Mouse (Mus musculus) cerebellum, adult 2 months (tissue): Measurements from ENCODE around the gene Itgb7. TPM values are rescaled to one million over a fixed set of nuclear protein-coding genes. Genes with fewer than 3 reads are reported as not detected.

Experiments used
- DNase-seq, 2 experiments: peaks; one replicate each; pipeline ENCODE4 v3.0.0; 2021
- H3K27ac ChIP-seq: fragments of 200-500 bp; 2 replicates; pipeline ENCODE4 v1.5.1; 2012; ENCODE audit warnings: low read length, control low read depth, inconsistent platforms; ENCODE audit not compliant: insufficient read depth
- H3K27me3 ChIP-seq: fragments of 200-500 bp; 2 replicates; pipeline ENCODE4 v1.6.1; 2012; ENCODE audit warnings: inconsistent platforms, mild to moderate bottlenecking, low read length, moderate library complexity; ENCODE audit not compliant: control insufficient read depth, insufficient read depth
- H3K4me1 ChIP-seq: fragments of 200-500 bp; 2 replicates; pipeline ENCODE4 v1.6.1; 2011; ENCODE audit warnings: low read length; ENCODE audit not compliant: control insufficient read depth, insufficient read depth
- H3K4me3 ChIP-seq: fragments of 200-500 bp; replicated peaks from 2 replicates; pipeline ENCODE3; 2011; ENCODE audit warnings: mild to moderate bottlenecking, low read depth, low read length, control low read depth; ENCODE audit not compliant: insufficient read depth
- CTCF ChIP-seq: fragments of 200-500 bp; IDR thresholded peaks from 2 replicates; pipeline ENCODE4 v1.5.1; 2011; ENCODE audit warnings: low read depth, mild to moderate bottlenecking, control low read depth, low read length, moderate library complexity, borderline replicate concordance; ENCODE audit not compliant: insufficient read depth
- POLR2A ChIP-seq: fragments of 200-500 bp; IDR thresholded peaks from 2 replicates; pipeline ENCODE4 v1.6.1; 2011; ENCODE audit warnings: low read length, control low read depth, borderline replicate concordance; ENCODE audit not compliant: insufficient read depth
- WGBS: fragments of 180-500 bp; shearing (Covaris S2); methylation state at CpG from one replicate; pipeline ENCODE4 v1.1.7; 2018; 5-methylcytosine and 5-hydroxymethylcytosine counted together
- polyA plus RNA-seq: library from polyadenylated mRNA; depleted of rRNA; stranded (reverse); fragments of >200 nt; gene quantifications from 2 replicates; pipeline ENCODE4 v1.2.3, GENCODE M21; 2012; rRNA removed

Gene Itgb7
- polyA plus RNA-seq, result 5.2 and 8.4 TPM in 2 replicates

DNA sequence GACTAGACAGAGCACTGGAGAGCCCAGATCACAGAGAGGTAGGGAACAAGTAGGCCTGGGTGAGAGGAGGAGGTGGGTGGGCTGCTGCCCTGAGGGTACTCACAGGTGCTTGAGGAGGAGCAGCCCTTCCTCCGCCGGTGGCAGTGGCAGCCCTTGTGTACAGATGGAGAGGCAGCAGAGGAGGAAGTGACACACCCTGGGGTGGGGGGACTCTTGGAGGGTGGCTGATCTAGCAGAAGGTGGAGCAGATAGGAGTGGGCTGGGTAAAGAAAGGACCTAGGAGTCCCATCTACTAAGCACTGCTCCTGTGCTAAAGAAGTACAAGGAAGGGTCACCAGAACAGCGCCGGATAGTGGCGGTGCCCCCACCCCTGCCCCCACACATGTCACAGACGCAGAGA is at the start of gene Itgb7:
Gene Itgb7 (minus strand): TSS at position 197 of the 400 bp plus-strand sequence.
- H3K4me3 ChIP-seq, result peak within 1 kb of the TSS; percentile 35
- no peak within 1 kb of the TSS for H3K27ac ChIP-seq
- TF ChIP-seq CTCF (no peak), POLR2A (0 out of 2 replicates have a peak, but pooled peaks have one; percentile 11)
- H3K27me3 ChIP-seq, result no peaks in the 10 kb centered on the region
- 49% methylated on average over 6 of the region's 6 CpGs for WGBS
- peaks cover 7% of the 10 kb centered on the region for H3K4me1 ChIP-seq
- DNase-seq, result no peak

DNA sequence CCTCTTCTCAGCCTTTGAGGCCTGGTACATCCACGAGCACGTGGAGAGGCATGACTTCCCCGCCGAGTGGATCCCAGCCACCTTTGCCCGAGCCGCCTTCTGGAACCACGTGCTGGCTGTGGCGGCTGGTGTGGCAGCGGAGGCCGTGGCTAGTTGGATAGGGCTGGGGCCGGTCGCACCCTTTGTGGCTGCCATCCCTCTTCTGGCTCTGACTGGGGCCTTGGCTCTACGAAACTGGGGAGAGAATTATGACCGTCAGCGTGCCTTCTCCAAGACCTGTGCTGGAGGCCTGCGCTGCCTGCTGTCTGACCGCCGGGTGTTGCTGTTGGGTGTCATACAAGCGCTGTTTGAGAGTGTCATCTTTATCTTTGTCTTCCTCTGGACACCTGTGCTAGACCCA is 48.9 kb upstream of the Itgb7 start:
- no peak for TF ChIP-seq CTCF
- TF ChIP-seq POLR2A, result no peak
- DNase-seq, result no peak
- Histone ChIP-seq H3K27ac (no peak overlapping the region), H3K27me3 (no peaks in the 10 kb centered on the region), H3K4me1 (peaks cover 8% of the 10 kb centered on the region; the same call in 1 of the 2 replicates), H3K4me3 (peak overlapping the region; percentile 71)
- WGBS, result 90% methylated on average over 19 of the region's 19 CpGs

DNA sequence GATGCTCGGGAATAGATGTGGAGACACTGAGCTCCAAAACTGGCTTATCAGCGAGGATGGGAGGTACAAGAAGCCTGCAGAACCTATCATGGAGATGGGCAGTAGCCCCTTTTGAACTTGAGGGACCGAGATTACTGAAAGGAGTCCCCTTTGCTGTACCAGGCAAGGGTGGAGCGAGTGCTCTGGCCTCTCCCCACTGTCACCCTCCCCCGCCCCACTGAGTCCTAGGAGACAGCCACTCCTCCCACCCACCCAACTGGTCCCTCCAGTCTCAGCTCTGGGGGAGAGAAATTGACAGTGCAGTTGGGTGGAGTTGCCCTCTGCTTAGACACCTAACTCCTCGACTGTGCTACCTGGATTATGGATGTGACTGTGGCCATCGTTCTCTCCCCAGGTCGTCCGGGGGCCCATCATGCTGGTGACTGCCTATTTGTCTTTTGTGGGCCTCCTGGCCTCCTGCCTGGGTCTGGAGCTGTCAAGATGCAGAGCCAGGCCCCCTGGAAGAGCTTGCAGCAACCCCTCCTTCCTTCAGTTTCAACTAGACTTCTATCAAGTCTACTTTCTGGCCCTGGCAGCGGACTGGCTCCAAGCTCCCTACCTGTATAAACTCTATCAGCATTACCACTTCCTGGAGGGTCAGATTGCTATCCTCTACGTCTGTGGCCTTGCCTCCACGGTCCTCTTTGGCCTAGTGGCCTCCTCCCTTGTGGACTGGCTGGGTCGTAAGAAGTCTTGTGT is 48.2 kb upstream of the Itgb7 start:
- Histone ChIP-seq H3K27ac (peak overlapping the region; percentile 73), H3K4me3 (peak overlapping the region; percentile 71), H3K4me1 (peaks cover 8% of the 10 kb centered on the region; the same call in 1 of the 2 replicates), H3K27me3 (no peaks in the 10 kb centered on the region)
- TF ChIP-seq POLR2A (no peak), CTCF (no peak)
- 23% methylated on average over 13 of the region's 13 CpGs for WGBS
- DNase-seq, result peak in 1 of 2 experiments; percentile 17

DNA sequence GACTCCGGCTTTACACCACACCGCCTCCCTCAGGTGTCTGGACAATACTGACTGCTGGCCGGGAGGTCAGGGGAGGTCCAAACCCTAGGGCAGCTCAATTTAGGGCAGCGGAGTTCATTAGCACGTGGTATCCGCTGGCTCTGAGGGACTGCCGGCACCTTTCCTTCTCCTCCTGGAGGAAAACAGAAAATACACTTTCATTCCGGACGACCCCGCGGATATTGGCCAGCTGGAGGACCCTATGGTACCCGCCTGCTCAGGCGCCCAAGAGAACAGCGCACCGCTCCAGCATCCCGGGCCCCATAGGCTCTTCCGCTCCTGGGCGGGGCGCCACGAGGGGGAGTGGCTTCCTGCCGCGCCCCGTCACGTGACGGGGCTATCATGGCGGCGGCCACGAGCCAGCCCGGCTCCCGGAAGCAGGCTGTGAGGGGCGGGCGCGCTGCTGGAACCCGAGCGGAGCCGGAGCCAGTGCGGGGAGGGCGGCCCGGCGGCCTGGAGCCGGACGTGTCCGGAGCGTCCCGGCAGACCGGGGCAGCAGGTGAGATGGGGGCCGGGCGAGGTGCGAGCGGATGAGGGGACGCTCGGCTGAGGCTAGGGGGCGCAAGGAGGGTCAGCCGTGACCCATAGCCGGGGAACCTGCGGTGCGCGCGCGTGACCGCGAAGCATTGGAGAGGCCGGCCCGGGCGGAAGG is 47.5 kb upstream of the Itgb7 start, which contains the start of gene Mfsd5:
Gene Mfsd5 (plus strand): TSS at position 363 of the 691 bp plus-strand sequence.
- peak within 1 kb of the TSS; percentile 71 for H3K4me3 ChIP-seq
- WGBS, result under 1% methylated on average over 65 of the region's 65 CpGs
- peak; percentile 90 to 91 for DNase-seq
- TF ChIP-seq CTCF (peak; percentile 20; the same call in 1 of the 2 replicates), POLR2A (peak; percentile 84)
- H3K4me1 ChIP-seq, result peaks cover 8% of the 10 kb centered on the region; the same call in 1 of the 2 replicates
- H3K27me3 ChIP-seq, result no peaks in the 10 kb centered on the region
- H3K27ac ChIP-seq, result peak within 1 kb of the TSS; percentile 73

DNA sequence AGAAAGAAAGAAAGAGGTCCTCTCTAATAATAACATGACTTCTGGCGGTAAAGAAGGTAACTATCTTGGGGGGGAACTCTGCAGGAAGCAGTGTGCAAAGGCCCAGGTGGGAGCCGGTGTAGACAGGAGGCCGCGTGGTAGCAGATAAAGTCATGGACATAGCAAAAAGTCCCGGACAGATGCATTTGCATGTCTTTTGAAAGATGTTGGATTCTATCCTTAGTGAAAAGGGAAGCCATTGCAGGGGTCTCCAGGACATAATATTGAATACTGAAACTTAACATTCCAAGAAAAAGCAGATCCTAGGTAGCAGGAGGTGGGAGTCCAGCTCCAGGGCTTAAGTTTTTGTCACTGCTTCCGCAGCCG is 47.0 kb upstream of the Itgb7 start:
- H3K27ac ChIP-seq, result no peak overlapping the region
- WGBS, result 31% methylated on average over 7 of the region's 7 CpGs

DNA sequence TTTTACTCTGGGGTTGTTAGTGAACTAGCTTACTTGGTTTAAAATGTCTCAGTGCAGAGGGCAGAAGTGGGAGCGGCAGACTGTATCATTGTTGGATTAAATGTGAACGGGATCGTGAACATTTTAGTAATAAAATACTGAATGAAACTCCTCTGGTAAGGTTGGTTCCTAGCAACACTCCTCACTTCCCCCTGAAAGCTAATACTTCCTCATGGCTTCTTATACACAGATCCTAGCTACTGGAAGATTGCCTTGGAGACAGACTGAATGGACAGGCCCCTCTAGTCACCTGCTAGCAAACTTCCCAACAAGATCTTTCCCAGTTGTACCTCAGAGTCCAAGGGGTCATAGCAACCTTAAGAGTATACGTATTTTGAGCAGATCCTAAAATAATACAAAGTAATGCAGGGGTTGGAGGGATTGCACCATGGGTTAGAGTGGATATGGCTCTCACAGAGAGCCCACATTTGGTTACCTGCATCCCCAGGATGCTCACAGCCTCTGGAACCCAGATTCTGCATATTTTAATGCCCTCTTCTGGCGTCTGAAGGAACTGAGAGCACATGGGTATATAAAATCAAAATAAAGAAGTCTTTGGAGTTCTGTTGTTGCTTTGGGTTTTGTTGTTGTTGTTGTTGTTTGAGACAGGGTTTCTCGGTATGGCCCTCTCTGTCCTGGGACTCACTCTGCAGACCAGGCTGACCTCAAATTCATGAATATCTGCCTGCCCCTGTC is 42.4 kb upstream of the Itgb7 start:
- WGBS, result 75% methylated on average over 6 of the region's 6 CpGs
- no peaks in the 10 kb centered on the region for H3K4me1 ChIP-seq

More for the DNA sequence above, 47.0 kb upstream of the Itgb7 start:
- Histone ChIP-seq H3K4me3 (peak overlapping the region; percentile 71), H3K27me3 (no peaks in the 10 kb centered on the region), H3K4me1 (peaks cover 8% of the 10 kb centered on the region; the same call in 1 of the 2 replicates)
- TF ChIP-seq POLR2A (no peak), CTCF (no peak)
- DNase-seq, result no peak

DNA sequence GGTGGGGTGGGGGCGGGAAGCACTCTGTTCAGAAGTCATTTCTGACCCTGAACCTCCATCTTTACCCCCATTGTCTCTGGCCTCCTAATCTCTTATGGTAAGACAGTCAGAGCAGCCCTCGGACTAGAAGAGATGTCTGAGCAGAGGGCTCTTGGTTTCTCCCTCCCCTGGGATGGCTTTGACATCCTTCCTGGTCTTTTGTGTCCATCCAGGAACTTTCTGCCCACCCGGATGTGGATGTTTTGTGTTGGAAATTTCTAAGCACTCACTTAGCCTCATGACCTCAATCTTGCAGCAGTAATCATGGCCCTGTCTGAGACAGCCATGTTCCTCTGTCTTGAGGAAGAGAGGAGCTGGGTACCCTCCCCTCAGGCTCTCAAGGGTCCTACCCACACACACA is 39.7 kb upstream of the Itgb7 start:
- no peak for DNase-seq
- Histone ChIP-seq H3K4me1 (no peaks in the 10 kb centered on the region), H3K27ac (no peak overlapping the region), H3K27me3 (no peaks in the 10 kb centered on the region), H3K4me3 (no peak overlapping the region)
- no peak for TF ChIP-seq POLR2A
- TF ChIP-seq CTCF, result no peak
- WGBS, result 40% methylated on average over 3 of the region's 3 CpGs

More for the DNA sequence above, 42.4 kb upstream of the Itgb7 start:
- Histone ChIP-seq H3K27ac (no peak overlapping the region), H3K4me3 (no peak overlapping the region), H3K27me3 (no peaks in the 10 kb centered on the region)
- no peak for DNase-seq
- TF ChIP-seq CTCF (no peak), POLR2A (no peak)
